Mouse (Mus musculus): ENCODE results near the gene Vps25. TPM values are rescaled to one million over a fixed set of nuclear protein-coding genes. Genes with fewer than 3 reads are reported as not detected.

The Vps25 gene
- total RNA-seq (2014; rRNA removed) (35.6 and 43.8 TPM in 2 replicates), polyA plus RNA-seq (2012; rRNA removed) (109 and 122 TPM in 2 replicates)

- H3K4me1 ChIP-seq (ENCODE audit: control insufficient read depth, insufficient read depth, low read length): peaks cover 4% of the 10 kb centered on the region; the same call in 1 of the 2 replicates
- peak within 1 kb of the TSS; percentile 82 for H3K9ac ChIP-seq (ENCODE audit: low read depth, low read length)
- TF ChIP-seq POLR2A (IDR thresholded peaks at IDR 0.05; ENCODE audit: extremely low read depth, insufficient read depth, low read length): peak; percentile 66; the same call in 1 of the 2 replicates
- TF ChIP-seq CTCF (IDR thresholded peaks at IDR 0.05; ENCODE audit: low read depth, low read length): peak; percentile 21; the same call in 1 of the 2 replicates
- peaks cover 6% of the 10 kb centered on the region; the same call in 1 of the 2 replicates for H3K79me2 ChIP-seq (ENCODE audit: control insufficient read depth, insufficient read depth, low read length)
- under 1% methylated on average over 40 of the region's 40 CpGs for WGBS
- DNase-seq (ENCODE audit: extremely low read depth, low read depth, low spot score): peak; percentile 74
- H3K27ac ChIP-seq (replicated peaks; ENCODE audit: insufficient read depth, low read depth, low read length): peak within 1 kb of the TSS; percentile 30
- no peaks in the 10 kb centered on the region for H3K36me3 ChIP-seq (ENCODE audit: control insufficient read depth, insufficient read depth, low read length)
- H3K4me3 ChIP-seq (ENCODE audit: insufficient read depth, low read depth, low read length): peak within 1 kb of the TSS; percentile 76
- H3K27me3 ChIP-seq (ENCODE audit: control insufficient read depth, insufficient read depth, low read length): no peaks in the 10 kb centered on the region
Measured at GRCm38 (mm10) chr11:101253613-101254389, at the start of gene Vps25. Gene Vps25, plus strand, starts transcription at chr11:101253707.

GRCm38 (mm10) chr11:101211970-101212369 is 41.5 kb upstream of the Vps25 start:
- H3K36me3 ChIP-seq (ENCODE audit: control insufficient read depth, insufficient read depth, low read length): peaks cover 47% of the 10 kb centered on the region
- no peaks in the 10 kb centered on the region for H3K79me2 ChIP-seq (ENCODE audit: control insufficient read depth, insufficient read depth, low read length)
- H3K4me3 ChIP-seq (ENCODE audit: insufficient read depth, low read depth, low read length): no peak overlapping the region
- H3K27me3 ChIP-seq (ENCODE audit: control insufficient read depth, insufficient read depth, low read length): no peaks in the 10 kb centered on the region
- no peak overlapping the region for H3K9ac ChIP-seq (ENCODE audit: low read depth, low read length)
- H3K27ac ChIP-seq (replicated peaks; ENCODE audit: insufficient read depth, low read depth, low read length): no peak overlapping the region
- 51% methylated on average over 3 of the region's 3 CpGs for WGBS
- TF ChIP-seq CTCF (IDR thresholded peaks at IDR 0.05; ENCODE audit: low read depth, low read length) (peak; percentile 42), POLR2A (IDR thresholded peaks at IDR 0.05; ENCODE audit: extremely low read depth, insufficient read depth, low read length) (no peak)
- DNase-seq (ENCODE audit: extremely low read depth, low read depth, low spot score): peak; percentile 70
- H3K4me1 ChIP-seq (ENCODE audit: control insufficient read depth, insufficient read depth, low read length): no peaks in the 10 kb centered on the region

GRCm38 (mm10) chr11:101216936-101217335 is 36.6 kb upstream of the Vps25 start:
- DNase-seq (ENCODE audit: extremely low read depth, low read depth, low spot score): no peak
- peaks cover 28% of the 10 kb centered on the region for H3K36me3 ChIP-seq (ENCODE audit: control insufficient read depth, insufficient read depth, low read length)

GRCm38 (mm10) chr11:101218436-101219055 is 35.0 kb upstream of the Vps25 start:
- peaks cover 7% of the 10 kb centered on the region; the same call in 1 of the 2 replicates for H3K79me2 ChIP-seq (ENCODE audit: control insufficient read depth, insufficient read depth, low read length)
- no peak for TF ChIP-seq CTCF (IDR thresholded peaks at IDR 0.05; ENCODE audit: low read depth, low read length)
- no peak for TF ChIP-seq POLR2A (IDR thresholded peaks at IDR 0.05; ENCODE audit: extremely low read depth, insufficient read depth, low read length)
- no peak overlapping the region for H3K9ac ChIP-seq (ENCODE audit: low read depth, low read length)
- DNase-seq (ENCODE audit: extremely low read depth, low read depth, low spot score): no peak
- H3K27me3 ChIP-seq (ENCODE audit: control insufficient read depth, insufficient read depth, low read length): no peaks in the 10 kb centered on the region
- H3K4me1 ChIP-seq (ENCODE audit: control insufficient read depth, insufficient read depth, low read length): no peaks in the 10 kb centered on the region
- peaks cover 22% of the 10 kb centered on the region for H3K36me3 ChIP-seq (ENCODE audit: control insufficient read depth, insufficient read depth, low read length)
- H3K4me3 ChIP-seq (ENCODE audit: insufficient read depth, low read depth, low read length): no peak overlapping the region
- H3K27ac ChIP-seq (replicated peaks; ENCODE audit: insufficient read depth, low read depth, low read length): no peak overlapping the region
- 89% methylated on average over 10 of the region's 10 CpGs for WGBS

More at GRCm38 (mm10) chr11:101216936-101217335, 36.6 kb upstream of the Vps25 start:
- no peaks in the 10 kb centered on the region for H3K27me3 ChIP-seq (ENCODE audit: control insufficient read depth, insufficient read depth, low read length)
- H3K79me2 ChIP-seq (ENCODE audit: control insufficient read depth, insufficient read depth, low read length): peaks cover 2% of the 10 kb centered on the region; the same call in 1 of the 2 replicates
- no peak overlapping the region for H3K4me3 ChIP-seq (ENCODE audit: insufficient read depth, low read depth, low read length)
- no peak overlapping the region for H3K9ac ChIP-seq (ENCODE audit: low read depth, low read length)
- 86% methylated on average over 5 of the region's 5 CpGs for WGBS
- H3K4me1 ChIP-seq (ENCODE audit: control insufficient read depth, insufficient read depth, low read length): no peaks in the 10 kb centered on the region
- H3K27ac ChIP-seq (replicated peaks; ENCODE audit: insufficient read depth, low read depth, low read length): no peak overlapping the region
- no peak for TF ChIP-seq CTCF (IDR thresholded peaks at IDR 0.05; ENCODE audit: low read depth, low read length)
- no peak for TF ChIP-seq POLR2A (IDR thresholded peaks at IDR 0.05; ENCODE audit: extremely low read depth, insufficient read depth, low read length)

- peaks cover 3% of the 10 kb centered on the region; the same call in 1 of the 2 replicates for H3K4me1 ChIP-seq (ENCODE audit: control insufficient read depth, insufficient read depth, low read length)
- WGBS: 48% methylated on average over 2 of the region's 2 CpGs
- no peak overlapping the region for H3K9ac ChIP-seq (ENCODE audit: low read depth, low read length)
- H3K27ac ChIP-seq (replicated peaks; ENCODE audit: insufficient read depth, low read depth, low read length): no peak overlapping the region
- peaks cover 16% of the 10 kb centered on the region for H3K79me2 ChIP-seq (ENCODE audit: control insufficient read depth, insufficient read depth, low read length)
- TF ChIP-seq CTCF (IDR thresholded peaks at IDR 0.05; ENCODE audit: low read depth, low read length): no peak
- TF ChIP-seq POLR2A (IDR thresholded peaks at IDR 0.05; ENCODE audit: extremely low read depth, insufficient read depth, low read length): no peak
- H3K36me3 ChIP-seq (ENCODE audit: control insufficient read depth, insufficient read depth, low read length): peaks cover 15% of the 10 kb centered on the region
- H3K4me3 ChIP-seq (ENCODE audit: insufficient read depth, low read depth, low read length): no peak overlapping the region
- H3K27me3 ChIP-seq (ENCODE audit: control insufficient read depth, insufficient read depth, low read length): no peaks in the 10 kb centered on the region
- no peak for DNase-seq (ENCODE audit: extremely low read depth, low read depth, low spot score)
Measured at GRCm38 (mm10) chr11:101220853-101221252, 32.7 kb upstream of the Vps25 start.
